Mouse (Mus musculus): ENCODE data around the gene Gm15517. TPM values are rescaled to one million over a fixed set of nuclear protein-coding genes. Genes with fewer than 3 reads are reported as not detected.
A peak's percentile ranks its signal among the peaks of the same experiment; 100 is the strongest.

Gene Gm15517
- polyA plus RNA-seq, 1 experiment = not detected

DNA sequence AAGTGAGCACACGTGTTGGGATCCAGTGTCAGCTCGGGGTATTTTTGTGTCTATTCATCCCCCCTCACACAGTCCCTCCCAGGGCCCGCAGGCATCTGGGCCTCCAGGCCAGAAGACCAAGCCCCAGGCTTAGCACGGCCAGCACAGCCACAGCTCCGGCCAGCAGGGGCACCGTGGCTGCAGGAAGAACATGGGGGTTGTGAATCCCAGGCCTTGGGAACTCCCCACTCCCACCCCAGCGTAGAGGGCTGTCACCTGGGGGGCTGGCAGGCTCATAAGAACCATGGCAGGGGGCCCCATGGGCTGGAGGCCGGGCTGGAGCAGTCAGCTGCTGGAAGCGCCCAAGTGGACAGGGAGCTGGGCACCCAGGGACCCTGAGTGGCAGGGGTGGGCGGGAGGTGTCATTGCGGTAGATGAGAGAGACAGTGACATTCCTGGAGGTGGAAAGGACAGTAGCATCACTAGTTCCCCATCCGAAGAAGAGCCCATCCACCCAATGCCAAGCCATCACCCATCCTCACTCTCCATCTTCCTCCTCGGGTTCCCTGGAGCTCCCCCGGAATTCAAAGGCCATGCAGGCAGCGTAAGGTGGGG, 8.1 kb upstream of the Gm15517 start:
- Histone ChIP-seq H3K27me3 (ENCODE audit: control insufficient read depth, insufficient read depth, low read length) (no peaks in the 10 kb centered on the region), H3K4me3 (ENCODE audit: low read depth, low read length) (no peak overlapping the region), H3K4me1 (ENCODE audit: control insufficient read depth, insufficient read depth, insufficient read length, low read length) (no peaks in the 10 kb centered on the region; the same call in 1 of the 2 replicates), H3K36me3 (ENCODE audit: control insufficient read depth, insufficient read depth, low read length) (peaks cover 32% of the 10 kb centered on the region), H3K27ac (ENCODE audit: insufficient read depth, low read depth, low read length) (no peak overlapping the region)
- TF ChIP-seq CTCF (IDR thresholded peaks at IDR 0.05; ENCODE audit: extremely low read depth, insufficient read length, insufficient replicate concordance, low read depth, low read length) (no peak), POLR2A (IDR thresholded peaks at IDR 0.05; ENCODE audit: low read depth, low read length) (no peak)
- 70% methylated on average over 15 of the region's 15 CpGs for WGBS

GRCm38 (mm10) chr7:44254930-44255329, 6.3 kb upstream of the Gm15517 start:
- H3K27me3 ChIP-seq (ENCODE audit: control insufficient read depth, insufficient read depth, low read length) = no peaks in the 10 kb centered on the region
- TF ChIP-seq POLR2A (IDR thresholded peaks at IDR 0.05; ENCODE audit: low read depth, low read length) (no peak), CTCF (IDR thresholded peaks at IDR 0.05; ENCODE audit: extremely low read depth, insufficient read length, insufficient replicate concordance, low read depth, low read length) (no peak)
- WGBS = 67% methylated on average over 6 of the region's 6 CpGs
- H3K36me3 ChIP-seq (ENCODE audit: control insufficient read depth, insufficient read depth, low read length) = peaks cover 20% of the 10 kb centered on the region
- no peak overlapping the region for H3K27ac ChIP-seq (ENCODE audit: insufficient read depth, low read depth, low read length)
- no peak overlapping the region for H3K4me3 ChIP-seq (ENCODE audit: low read depth, low read length)
- no peaks in the 10 kb centered on the region; the same call in 1 of the 2 replicates for H3K4me1 ChIP-seq (ENCODE audit: control insufficient read depth, insufficient read depth, insufficient read length, low read length)

DNA sequence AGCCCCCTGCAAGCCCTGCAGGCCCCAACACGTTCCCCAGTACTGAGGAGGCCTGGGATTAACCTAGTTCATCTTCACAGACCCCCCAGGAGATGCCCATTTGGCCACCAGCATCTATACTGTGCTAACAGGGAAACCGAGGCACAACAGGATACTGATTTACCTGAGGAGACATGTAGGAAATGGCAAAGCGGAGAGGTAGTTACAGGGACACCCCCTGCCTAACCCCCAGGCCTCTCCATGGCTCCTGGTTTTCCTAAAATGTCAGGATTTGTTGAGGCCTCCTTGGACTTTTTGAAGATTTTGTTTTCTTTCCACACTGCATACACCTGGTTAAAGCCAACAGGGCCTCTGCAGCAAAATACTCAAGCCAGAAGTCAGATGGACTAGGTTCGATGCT, 4.0 kb upstream of the Gm15517 start, which contains the start of gene Acp4:
Gene Acp4 (minus strand): TSS at position 101 of the 400 bp plus-strand sequence.
- H3K27ac ChIP-seq (ENCODE audit: insufficient read depth, low read depth, low read length) = no peak within 1 kb of the TSS
- no peaks in the 10 kb centered on the region for H3K27me3 ChIP-seq (ENCODE audit: control insufficient read depth, insufficient read depth, low read length)
- H3K36me3 ChIP-seq (ENCODE audit: control insufficient read depth, insufficient read depth, low read length) = peaks cover 8% of the 10 kb centered on the region
- TF ChIP-seq POLR2A (IDR thresholded peaks at IDR 0.05; ENCODE audit: low read depth, low read length) = no peak
- no peak within 1 kb of the TSS for H3K4me3 ChIP-seq (ENCODE audit: low read depth, low read length)
- no peaks in the 10 kb centered on the region for H3K4me1 ChIP-seq (ENCODE audit: control insufficient read depth, insufficient read depth, insufficient read length, low read length)
- WGBS = 74% methylated on average over 4 of the region's 4 CpGs

GRCm38 (mm10) chr7:44260410-44260809, 837 bp upstream of the Gm15517 start:
- Histone ChIP-seq H3K27ac (ENCODE audit: insufficient read depth, low read depth, low read length) (no peak overlapping the region), H3K4me1 (ENCODE audit: control insufficient read depth, insufficient read depth, insufficient read length, low read length) (no peaks in the 10 kb centered on the region), H3K36me3 (ENCODE audit: control insufficient read depth, insufficient read depth, low read length) (no peaks in the 10 kb centered on the region), H3K27me3 (ENCODE audit: control insufficient read depth, insufficient read depth, low read length) (no peaks in the 10 kb centered on the region; the same call in 1 of the 2 replicates), H3K4me3 (ENCODE audit: low read depth, low read length) (no peak overlapping the region)
- TF ChIP-seq POLR2A (IDR thresholded peaks at IDR 0.05; ENCODE audit: low read depth, low read length) (no peak), CTCF (IDR thresholded peaks at IDR 0.05; ENCODE audit: extremely low read depth, insufficient read length, insufficient replicate concordance, low read depth, low read length) (no peak)
- 62% methylated on average over 6 of the region's 6 CpGs for WGBS

DNA sequence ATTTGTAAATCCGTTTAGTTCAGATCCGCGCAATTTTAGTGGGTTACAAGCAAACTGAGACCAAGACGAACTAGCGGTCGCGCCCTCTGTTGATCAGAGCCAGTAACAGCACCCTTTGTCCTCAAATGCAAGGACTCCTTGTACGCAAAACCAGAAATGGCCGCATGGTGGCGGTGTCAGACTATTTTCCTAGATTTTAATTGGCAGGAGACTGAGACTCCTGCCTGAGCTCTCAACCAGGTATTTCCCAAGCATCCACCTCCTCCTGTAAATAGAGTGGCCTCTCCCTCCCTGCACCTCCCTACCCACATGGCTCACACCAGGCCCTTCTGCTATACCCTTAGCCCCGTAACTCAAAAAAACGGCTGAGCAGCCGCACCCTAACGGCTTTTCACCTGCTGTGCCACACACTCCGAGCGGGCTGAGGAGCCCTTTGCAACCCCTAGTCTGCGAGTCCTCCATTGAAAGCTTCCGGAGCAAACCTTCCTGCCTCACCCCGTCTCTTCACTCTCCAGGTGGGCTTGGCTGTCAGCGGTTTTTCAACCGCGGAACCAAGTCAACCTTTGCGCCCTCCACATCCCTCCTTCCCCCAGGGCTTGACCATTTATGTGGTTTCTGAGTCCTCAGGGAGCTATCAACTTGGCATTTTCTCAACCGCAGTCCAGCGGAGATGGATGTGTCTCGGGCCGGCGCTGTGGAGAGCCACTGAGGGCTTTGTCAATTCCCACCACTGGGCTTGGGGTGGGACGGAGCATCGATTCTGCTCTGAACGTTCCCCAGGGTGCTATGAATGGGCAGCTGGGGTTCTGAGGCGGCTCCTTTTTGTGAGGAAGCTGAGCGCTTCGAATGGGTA, 1.8 kb downstream of the Gm15517 start:
- H3K4me1 ChIP-seq (ENCODE audit: control insufficient read depth, insufficient read depth, insufficient read length, low read length) = no peaks in the 10 kb centered on the region
- no peak overlapping the region for H3K27ac ChIP-seq (ENCODE audit: insufficient read depth, low read depth, low read length)
- no peaks in the 10 kb centered on the region; the same call in 1 of the 2 replicates for H3K27me3 ChIP-seq (ENCODE audit: control insufficient read depth, insufficient read depth, low read length)
- TF ChIP-seq CTCF (IDR thresholded peaks at IDR 0.05; ENCODE audit: extremely low read depth, insufficient read length, insufficient replicate concordance, low read depth, low read length) (peak; percentile 99; the same call in 1 of the 2 replicates), POLR2A (IDR thresholded peaks at IDR 0.05; ENCODE audit: low read depth, low read length) (no peak)
- no peaks in the 10 kb centered on the region for H3K36me3 ChIP-seq (ENCODE audit: control insufficient read depth, insufficient read depth, low read length)
- H3K4me3 ChIP-seq (ENCODE audit: low read depth, low read length) = no peak overlapping the region
- 4% methylated on average over 34 of the region's 34 CpGs for WGBS

GRCm38 (mm10) chr7:44268117-44268516, 6.9 kb downstream of the Gm15517 start:
- H3K27me3 ChIP-seq (ENCODE audit: control insufficient read depth, insufficient read depth, low read length) = no peaks in the 10 kb centered on the region; the same call in 1 of the 2 replicates
- no peak overlapping the region for H3K4me3 ChIP-seq (ENCODE audit: low read depth, low read length)
- no peak overlapping the region for H3K27ac ChIP-seq (ENCODE audit: insufficient read depth, low read depth, low read length)
- TF ChIP-seq CTCF (IDR thresholded peaks at IDR 0.05; ENCODE audit: extremely low read depth, insufficient read length, insufficient replicate concordance, low read depth, low read length) (no peak), POLR2A (IDR thresholded peaks at IDR 0.05; ENCODE audit: low read depth, low read length) (no peak)
- 61% methylated on average over 11 of the region's 11 CpGs for WGBS
- no peaks in the 10 kb centered on the region for H3K36me3 ChIP-seq (ENCODE audit: control insufficient read depth, insufficient read depth, low read length)
- H3K4me1 ChIP-seq (ENCODE audit: control insufficient read depth, insufficient read depth, insufficient read length, low read length) = no peaks in the 10 kb centered on the region

DNA sequence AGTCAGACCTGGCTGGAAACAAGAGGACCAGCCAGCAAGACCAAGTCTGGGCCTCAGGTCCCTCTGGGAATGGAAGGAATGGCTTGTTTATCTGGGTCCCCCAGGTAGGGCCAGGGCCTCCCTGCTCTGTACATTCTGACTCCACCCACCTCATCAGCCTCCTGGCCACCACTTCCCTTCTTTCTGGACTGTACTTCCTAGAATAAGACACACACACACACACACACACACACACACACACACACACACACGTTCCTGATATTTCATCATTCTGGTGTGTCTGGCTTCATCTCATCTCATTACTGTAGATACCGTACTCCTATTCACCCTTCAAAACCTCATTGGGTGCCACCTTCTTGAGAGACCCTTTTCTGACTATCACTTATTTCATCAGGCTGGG, 8.2 kb downstream of the Gm15517 start:
- Histone ChIP-seq H3K4me1 (ENCODE audit: control insufficient read depth, insufficient read depth, insufficient read length, low read length) (no peaks in the 10 kb centered on the region), H3K36me3 (ENCODE audit: control insufficient read depth, insufficient read depth, low read length) (no peaks in the 10 kb centered on the region), H3K27me3 (ENCODE audit: control insufficient read depth, insufficient read depth, low read length) (no peaks in the 10 kb centered on the region), H3K27ac (ENCODE audit: insufficient read depth, low read depth, low read length) (no peak overlapping the region), H3K4me3 (ENCODE audit: low read depth, low read length) (no peak overlapping the region)
- 67% methylated on average over 2 of the region's 2 CpGs for WGBS
- TF ChIP-seq POLR2A (IDR thresholded peaks at IDR 0.05; ENCODE audit: low read depth, low read length) (no peak), CTCF (IDR thresholded peaks at IDR 0.05; ENCODE audit: extremely low read depth, insufficient read length, insufficient replicate concordance, low read depth, low read length) (no peak)

Measured in small intestine, adult 2 months (tissue).